Mouse (Mus musculus) left cerebral cortex, postnatal 4 days (tissue): ENCODE results near the gene Arl16. TPM values are rescaled to one million over a fixed set of nuclear protein-coding genes. Genes with fewer than 3 reads are reported as not detected.

Source experiments
- DNase-seq: peaks from one replicate; pipeline ENCODE4 v3.0.0-alpha.2; 2022
- intact Hi-C: fragments of 180-260 bp; cut with DNase I; formaldehyde crosslinking; loops from one replicate; pipeline ENCODE4 v1.15.1; 2025
- total RNA-seq, 2 experiments: library from RNA; stranded (reverse); gene quantifications; 2 replicates each; pipeline ENCODE4 v1.2.3; 2021

Arl16 gene
- total RNA-seq, 2 experiments from 2014 or later: 43.9 to 46.0 TPM

DNA sequence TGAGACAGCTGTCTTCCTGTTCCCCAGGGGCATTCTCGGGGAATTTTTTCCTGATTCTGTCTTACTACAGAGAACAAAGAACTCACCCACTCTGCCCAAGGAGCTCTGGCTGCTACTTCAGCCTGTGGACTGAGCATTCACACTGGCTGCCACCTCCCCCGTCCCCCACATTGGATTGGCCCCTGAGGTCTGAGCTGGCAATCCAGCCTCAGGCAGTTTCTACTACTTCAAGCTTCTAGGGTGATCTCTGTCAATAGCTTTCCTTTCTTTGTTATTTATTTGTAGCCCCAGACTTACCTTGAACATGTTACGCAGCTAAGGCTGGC, 25.4 kb upstream of the Arl16 start:
- intact Hi-C loops: no loop called here
- DNase-seq: no peak

DNA sequence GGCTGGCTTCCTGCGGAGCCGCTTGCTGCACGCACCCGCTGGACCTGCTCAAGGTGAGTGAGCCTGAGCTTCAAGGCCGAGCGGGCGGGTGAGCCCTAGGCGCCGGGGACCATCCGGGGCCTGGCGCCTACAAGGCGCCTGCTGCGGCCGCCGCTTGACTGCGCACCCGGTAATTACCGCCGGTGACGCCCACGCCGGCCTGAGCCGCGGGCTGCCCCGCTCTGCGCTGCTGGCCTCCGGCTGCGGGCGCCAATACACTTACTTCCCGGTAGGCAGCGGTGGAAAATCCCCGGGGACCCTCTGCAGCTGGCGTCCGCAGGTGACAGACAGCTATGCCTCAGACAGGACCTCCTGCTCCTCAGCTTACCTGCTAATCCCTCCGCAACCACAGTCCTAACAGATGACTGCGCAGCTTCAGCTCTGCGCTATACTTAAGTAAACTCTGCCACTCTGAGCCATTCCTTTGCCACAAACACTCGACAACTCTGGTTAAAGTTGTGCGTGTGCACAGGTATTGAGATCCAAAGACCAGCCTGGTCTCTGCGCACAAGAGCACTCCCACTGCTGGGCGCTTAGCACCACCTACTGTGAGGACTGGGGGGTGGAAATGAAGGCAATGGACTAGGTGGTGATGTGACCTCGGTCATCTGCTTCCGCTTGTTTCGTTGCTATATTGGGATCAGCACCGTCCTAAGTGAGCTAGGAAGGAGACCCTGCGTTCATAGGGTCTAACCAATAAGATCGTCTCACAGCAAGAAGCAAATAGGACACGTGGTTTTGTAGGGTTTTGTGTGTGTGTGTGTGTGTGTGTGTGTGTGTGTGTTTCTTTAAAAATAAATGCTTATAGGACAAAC, 24.8 kb upstream of the Arl16 start:
- DNase-seq: no peak
- intact Hi-C loops: no loop called here

DNA sequence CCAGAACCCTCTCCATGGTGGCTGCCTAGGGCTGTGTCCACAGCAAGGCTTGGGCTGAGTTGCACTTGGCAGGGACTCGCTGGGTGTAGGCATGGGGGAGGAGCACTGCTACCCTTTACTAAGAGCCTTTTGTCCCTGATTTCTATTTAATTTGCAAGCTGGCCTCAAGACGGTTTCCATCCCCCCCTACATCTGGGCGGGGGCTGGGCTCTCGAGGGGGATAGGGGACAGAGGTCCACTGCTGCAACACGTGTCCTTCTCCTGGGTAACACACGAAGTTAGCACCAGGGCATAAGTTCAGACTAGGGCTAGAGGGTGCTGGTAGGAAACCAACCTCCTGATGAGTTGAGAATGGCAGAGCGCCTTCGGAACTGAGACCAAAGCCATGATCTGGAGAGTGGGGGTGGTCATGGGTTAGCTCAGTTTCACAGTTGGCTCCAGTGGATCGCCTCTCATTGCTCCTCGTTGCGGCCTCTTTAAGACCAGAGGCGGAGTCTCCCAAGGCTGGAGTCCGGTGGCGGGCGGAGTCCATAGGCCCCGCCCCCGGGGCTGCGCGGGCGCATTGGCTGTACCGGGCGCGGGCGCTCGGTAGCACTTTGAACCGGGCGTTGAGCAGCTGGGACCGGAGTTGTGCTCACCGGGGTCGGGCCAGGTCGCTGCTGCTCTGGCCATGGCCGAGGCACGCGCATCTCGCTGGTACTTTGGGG, 24.1 kb upstream of the Arl16 start, which contains the start of gene Slc25a10:
Gene Slc25a10, plus strand, starts transcription at position 524 of the 707 bp plus-strand sequence.
- intact Hi-C loops: no loop called here

DNA sequence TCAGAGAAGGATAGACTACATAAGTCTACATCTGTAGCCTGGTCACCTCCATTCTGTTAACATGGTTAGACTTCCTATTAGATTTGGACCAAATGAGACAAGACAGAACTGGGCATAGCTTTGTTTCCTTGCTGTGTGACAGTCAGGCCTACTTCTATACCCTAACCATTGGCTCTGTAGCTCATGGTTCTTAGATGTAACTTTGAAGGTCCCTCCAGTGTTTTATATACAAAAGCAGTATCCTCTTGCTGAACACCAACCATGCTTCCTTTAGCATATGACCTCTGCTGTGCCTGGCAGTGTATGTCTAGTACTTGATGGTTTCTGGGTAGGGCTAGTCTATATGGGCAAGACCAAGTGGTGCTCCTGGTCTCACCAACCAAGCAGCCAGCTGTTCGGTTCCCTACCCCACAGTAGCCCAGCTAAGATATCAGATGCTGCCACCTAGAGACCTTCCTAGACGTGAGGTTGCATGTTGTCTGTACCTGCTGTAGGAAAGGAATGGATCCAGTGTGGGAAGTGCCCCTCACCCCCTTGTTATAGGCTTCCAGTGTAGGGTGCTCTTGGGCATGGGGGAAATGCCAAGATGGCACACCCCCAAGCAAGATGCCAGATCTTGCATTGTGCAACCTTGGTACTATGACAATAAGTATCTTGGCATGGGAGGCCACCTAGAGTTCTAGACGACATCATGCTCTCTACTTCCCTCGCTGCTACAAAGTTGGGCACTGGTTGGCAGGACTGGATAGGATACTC, 23.1 kb upstream of the Arl16 start:
- intact Hi-C loops: no loop called here

More for the DNA sequence above, 24.1 kb upstream of the Arl16 start, which contains the start of gene Slc25a10:
- DNase-seq: peak; percentile 87

DNA sequence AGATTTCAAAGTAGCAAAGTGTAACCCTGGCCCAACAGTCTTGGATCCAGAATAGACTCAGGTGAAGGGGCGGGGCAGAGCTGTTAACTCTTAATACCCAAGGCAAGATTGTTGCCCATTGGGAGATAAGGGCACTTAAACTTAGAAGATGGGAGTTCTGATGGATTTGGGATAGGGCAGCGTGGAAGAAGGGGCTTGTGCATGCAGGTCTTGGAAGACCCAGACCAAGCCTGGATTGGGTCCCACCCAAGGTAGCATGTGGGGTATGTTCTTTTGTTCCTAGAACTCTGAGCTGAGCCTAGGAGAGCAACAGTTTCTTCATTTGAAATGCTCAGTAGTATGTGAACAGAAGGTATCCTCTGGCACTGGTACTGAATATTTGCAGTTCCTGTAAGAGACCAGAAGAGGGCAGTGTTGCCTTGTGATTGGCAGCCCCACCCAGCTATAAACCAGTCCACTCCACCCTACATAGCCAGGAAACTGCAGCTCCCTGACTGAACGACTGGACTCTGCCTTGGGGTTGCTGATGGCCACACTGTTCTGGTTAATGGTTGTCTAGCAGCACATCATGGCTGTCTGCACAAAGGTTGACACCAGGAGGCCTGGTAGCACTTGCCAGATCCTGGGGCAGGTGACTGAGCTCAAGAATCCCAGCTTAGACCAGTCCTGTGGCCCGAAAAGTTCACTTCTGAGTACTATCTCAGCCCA, 21.8 kb upstream of the Arl16 start:
- DNase-seq: peak; percentile 51
- intact Hi-C loops: no loop called here

More for the DNA sequence above, 23.1 kb upstream of the Arl16 start:
- no peak for DNase-seq

DNA sequence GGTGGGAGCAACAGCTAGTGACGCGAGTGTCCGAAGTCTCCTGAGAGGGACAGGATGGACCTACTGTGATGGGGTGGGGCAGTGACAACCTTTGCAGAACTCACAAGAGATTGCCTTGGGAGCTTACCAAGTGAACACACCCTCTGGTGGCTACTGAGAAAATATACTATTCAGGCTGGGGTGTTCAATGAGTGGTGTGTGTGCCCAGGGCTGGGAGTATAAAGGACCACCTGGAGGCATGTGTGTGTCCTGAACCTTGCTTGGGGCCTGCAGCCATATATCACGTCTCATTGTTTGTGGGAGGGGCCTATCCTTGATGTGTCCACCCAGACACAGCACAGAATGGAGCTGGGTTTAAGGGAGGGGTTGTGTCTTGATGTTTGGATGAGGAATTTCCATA, 21.1 kb upstream of the Arl16 start:
- DNase-seq: no peak
- intact Hi-C loops: no loop called here

DNA sequence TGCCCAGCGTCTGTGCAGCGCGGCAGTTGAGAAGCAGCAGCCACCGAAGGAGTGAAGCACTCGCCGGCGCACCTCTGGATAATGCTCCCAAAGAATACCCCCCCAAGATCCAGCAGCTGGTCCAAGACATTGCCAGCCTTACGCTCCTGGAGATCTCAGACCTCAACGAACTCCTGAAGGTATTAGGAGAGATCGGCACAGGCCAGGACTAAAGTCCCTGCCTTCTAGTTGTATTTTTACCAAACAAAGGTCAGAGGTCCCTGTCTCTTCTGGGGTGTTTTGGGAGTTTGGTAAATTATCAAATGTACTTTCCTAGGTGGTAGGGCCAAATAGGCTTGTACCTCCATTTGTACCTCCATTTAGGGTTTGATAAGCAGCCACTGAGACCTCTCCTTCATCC, 17.8 kb upstream of the Arl16 start:
- DNase-seq: no peak
- intact Hi-C loops: no loop called here

DNA sequence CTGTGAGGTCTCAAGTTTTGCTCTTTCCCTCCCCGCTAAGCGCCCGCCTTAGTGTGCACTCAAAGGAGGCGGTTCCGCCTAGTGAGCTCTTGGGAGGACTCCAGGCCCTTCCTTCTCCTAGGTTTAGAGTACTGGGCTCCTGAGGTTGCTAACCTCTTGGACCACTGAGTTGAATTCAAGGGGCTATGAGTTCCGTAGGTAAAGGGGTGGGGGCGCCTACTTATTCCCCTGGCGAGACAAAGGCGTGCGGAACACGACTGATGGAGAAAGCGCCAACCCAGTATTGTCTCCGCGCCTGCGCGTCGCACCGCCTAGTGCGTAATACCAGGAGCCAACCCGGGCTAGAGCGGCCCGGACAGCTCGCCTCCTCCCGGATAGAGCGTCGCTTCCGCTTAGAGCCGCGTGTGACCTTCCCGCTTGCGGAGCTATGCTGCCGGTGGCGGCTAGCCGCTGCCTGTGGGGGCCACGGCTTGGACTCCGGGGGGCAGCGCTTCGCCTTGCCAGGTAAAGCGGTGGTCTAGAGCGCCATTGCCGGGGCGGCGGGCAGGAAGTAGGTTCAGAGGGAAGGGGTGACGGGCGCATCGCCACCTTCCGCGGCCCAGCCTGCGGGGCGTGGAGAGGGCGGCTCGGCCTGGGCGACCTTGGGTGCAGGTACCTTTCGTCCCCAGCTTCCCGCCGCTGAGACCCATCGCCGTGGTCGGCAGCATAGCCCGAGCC, 17.0 kb upstream of the Arl16 start, which contains the start of gene Mrpl12:
Gene Mrpl12, plus strand, starts transcription at position 349 of the 717 bp plus-strand sequence.
- peak; percentile 92 for DNase-seq
- intact Hi-C loops: no loop called here

DNA sequence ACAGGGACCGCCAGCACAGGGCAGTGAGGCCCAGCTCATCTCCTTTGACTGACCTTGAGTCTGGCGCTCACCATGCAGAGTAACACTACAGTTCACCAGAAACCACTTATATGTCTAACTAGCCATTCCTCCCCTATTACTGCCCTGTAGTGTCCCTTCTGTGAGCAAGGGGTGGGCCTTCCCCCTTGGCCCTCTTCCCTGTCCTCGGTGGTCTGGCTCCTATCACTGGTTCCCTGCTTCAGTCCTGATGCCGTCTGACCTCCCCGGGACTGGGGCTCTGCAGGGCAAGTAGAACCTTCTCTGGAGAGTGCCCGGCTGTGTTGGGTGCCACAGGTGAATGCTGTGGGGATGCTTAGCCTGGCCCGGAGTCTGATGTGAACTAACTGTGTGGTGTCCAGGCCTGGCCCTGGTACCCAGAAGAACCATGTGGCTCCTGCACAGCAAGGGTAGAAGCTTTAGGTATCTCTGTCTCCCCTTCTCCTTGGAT, 16.1 kb upstream of the Arl16 start:
- no peak for DNase-seq
- intact Hi-C loops: no loop called here

DNA sequence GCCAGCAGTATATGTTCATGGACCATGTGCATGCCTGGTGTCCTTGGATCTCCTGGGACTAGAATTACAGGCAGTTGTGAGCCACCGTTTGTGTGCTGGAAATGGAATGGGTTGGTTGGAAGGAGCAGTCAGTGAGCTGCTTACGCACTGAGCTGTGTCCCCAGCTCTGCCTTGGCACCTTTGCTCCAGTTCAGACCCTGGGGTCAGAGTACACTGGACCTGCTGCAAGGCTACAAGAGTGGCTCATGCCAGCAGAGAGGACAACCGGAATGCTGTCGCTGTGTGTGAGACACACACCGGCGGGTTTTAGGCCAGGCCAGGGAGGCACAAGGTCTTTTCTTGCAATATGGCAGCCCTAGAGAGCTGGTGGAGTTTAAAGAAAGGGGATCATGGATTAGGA, 4.6 kb upstream of the Arl16 start:
- intact Hi-C loops: no loop called here
- DNase-seq: no peak

DNA sequence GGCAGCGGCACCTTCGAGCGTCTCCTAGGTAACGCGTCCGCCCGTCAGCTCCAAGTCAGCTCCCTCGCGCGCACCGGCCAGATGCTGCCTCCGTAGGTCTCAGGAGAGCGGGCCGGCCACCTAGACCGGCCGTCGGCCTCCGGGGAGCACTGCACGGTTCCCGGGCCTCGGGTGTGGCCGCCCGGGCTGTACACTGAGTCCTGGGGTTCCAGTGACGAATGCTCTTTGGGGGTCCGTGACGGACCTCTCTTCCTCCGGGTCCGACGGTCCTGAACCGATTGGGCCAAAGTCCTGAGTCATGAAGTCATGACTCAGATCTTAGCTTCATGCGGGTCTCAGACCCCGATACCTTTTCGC, 307 bp upstream of the Arl16 start:
- intact Hi-C loops: no loop called here

DNA sequence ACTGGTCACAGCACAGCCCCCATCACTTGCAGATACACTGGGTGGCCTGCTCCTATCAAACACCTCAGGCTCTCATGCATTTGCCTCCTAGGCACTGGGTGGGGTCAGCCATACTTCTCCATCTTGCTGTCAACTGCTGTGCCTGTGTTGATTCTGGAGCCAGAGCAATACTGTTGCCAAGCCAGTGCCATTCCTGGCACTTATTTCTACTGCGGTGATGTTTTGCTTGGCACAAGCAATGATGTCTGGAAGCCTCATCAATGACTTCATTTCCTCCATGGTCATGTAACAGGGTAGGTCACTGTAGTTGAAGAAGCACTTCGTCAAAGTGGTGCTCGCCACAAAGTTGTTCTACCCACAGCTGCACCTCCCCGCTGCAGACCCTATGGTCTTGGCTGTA, 1.9 kb downstream of the Arl16 start:
- intact Hi-C loops: no loop called here
- no peak for DNase-seq

More for the DNA sequence above, 307 bp upstream of the Arl16 start:
- no peak for DNase-seq

DNA sequence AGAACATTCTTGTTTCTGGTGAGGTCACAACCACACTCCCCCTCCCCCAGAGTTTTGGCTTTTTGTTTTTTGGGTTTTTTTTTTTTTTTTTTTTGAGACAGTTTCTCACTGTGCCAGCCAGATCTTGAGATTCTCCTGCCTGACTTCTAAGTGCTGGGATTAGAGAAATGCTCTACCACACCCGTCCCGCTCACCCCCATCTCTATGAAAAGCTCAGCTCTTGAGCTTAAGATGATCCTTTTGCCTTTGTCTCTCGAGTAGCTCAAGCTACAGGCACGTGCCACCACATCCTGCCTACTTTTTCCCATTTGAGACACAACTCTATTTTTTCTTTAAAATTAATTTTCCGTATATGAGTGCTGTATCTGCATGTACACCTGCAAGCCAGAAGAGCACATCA, 3.0 kb downstream of the Arl16 start:
- intact Hi-C loops: no loop called here
- DNase-seq: no peak

DNA sequence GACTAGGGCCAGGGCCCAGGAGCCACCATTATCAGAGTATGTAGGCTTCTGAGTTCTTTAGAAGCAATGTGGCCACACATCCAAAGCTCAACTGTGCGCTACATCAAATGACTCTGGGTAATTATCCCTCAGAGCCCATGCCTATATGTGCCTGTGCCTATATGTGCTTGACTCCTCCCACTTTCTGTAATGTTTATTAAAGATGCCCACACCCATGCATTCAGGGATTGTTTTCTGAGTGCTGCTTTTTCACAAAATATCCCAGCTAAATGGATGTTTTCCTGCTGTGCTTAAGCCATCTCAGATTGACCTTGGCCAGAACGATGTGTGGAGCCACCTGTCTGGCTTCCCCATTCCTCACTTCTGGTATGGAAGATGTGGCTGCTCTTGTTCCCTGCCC, 3.9 kb downstream of the Arl16 start:
- intact Hi-C loops: no loop called here
- no peak for DNase-seq

DNA sequence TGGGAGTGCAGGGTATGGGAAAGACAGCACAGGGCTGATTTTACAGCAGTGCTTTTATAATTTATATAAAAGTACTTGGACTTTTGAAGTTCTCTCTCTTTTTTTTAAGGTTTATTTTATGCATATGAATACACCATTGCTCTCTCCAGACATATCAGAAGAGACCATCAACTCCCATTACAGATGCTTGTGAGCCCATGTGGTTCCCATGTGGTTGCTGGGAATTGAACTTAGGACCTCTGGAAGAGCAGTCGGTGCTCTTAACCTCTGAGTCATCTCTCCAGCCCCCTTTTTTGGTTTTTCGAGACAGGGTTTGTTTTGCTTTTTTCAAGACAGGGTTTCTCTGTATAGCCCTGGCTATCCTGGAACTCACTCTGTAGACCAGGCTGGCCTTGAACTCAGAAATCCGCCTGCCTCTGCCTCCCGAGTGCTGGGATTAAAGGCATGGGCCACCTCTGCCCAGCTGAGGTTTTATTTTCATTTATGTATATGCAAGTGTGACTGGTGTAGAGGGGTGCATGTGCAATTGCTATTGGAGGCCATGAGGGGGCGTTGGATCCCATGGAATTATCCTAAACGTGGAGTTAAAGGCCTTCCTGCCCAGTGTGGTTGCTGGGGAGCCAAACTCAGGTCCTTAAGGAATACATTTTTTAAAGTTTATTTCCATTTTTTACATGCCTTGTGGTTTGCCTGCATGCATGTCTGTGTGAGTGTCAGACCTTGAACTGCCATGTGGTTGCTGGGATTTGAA, 8.4 kb downstream of the Arl16 start:
- DNase-seq: no peak
- intact Hi-C loops: no loop called here

DNA sequence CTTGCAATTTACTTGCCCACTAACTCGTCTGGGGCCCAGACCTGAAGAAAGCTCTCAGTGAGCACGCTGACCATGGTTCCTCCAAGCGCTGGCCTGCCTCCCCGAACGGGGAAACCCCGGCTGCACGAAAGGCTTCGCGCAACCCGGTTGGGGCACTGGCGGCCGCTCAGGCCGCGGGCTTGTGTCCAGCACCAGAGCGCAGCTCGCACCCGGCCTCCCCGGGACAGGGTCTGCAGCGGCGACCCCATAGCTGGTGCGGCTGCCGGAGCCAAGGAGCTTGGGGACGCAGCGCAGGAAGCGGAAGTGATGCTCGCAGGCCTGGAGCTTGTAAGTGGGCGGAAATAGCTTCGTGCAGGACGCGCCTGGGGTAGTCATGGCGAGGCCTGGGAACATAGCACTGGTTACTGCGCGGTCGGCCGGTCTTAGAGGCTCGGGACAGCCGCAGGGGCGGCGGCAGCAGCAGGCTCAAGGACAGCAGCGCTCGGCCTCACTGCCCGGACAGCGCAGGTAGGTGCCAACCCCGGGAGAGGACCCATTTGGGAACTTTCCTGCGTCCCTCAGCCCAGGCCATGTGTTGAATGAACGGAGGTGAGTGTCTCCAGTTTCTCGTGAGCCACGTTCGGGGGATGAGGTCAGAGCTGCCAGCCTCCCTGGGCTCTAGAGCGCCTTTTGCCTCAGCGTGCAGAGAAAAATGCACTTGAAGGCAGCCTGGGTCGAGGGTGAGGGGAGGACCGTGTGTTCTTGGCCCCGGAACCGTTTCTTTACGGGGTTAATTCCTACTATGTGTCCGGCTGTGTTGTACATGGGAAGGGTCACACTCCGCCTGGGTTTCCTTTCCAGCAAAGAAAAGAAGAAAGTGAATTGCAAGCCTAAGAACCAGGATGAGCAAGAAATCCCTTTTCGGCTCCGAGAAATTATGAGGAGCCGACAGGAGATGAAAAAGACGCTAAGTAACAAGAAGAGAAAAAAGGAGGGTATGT, 9.3 kb downstream of the Arl16 start, which contains the start of the genes Oxld1 and Ccdc137:
Gene Oxld1, minus strand, starts transcription at position 297 of the 980 bp plus-strand sequence.
Gene Ccdc137, plus strand, starts transcription at position 344 of the 980 bp plus-strand sequence.
- peak; percentile 73 for DNase-seq
- intact Hi-C loops: no loop called here

DNA sequence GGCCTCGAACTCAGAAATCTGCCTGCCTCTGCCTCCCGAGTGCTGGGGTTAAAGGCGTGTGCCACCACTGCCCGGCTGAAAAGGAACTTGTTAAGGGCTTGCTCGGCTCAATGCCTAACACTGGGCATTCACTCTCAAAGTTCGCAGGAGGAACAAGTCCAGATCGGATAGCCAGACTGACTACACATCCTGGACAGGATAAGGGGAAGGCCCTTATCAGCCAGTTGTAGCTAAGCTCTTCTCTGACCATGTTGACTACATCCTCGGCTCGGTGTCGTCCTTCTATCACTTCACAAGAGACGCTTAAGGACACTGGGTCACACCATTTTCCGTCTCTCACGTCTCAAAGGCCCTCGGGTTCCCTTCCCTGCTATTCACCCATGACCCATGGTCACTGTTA, 10.0 kb downstream of the Arl16 start:
- no peak for DNase-seq
- intact Hi-C loops: no loop called here

DNA sequence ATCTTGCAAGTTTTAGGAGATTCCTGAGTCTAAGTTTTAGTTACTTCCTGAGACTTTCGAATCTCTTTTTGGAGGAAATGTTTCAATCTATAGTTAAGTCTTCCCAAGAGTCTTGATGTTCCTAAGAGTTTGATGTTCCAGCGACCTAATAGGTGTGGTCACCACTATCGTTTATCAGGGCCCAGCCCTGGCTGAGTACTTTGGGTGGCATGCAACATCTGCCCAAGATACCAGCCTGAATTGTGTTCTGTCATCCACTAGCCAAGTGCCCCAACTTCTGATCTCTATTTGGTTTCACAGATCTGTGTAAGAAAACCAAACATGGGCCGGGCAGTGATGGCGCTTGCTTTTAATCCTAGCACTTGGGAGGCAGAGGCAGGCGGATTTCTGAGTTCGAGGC, 12.0 kb downstream of the Arl16 start:
- intact Hi-C loops: no loop called here
- no peak for DNase-seq
